ENCODE assay signal across 11 mouse cellular contexts in the genomic region with DNA sequence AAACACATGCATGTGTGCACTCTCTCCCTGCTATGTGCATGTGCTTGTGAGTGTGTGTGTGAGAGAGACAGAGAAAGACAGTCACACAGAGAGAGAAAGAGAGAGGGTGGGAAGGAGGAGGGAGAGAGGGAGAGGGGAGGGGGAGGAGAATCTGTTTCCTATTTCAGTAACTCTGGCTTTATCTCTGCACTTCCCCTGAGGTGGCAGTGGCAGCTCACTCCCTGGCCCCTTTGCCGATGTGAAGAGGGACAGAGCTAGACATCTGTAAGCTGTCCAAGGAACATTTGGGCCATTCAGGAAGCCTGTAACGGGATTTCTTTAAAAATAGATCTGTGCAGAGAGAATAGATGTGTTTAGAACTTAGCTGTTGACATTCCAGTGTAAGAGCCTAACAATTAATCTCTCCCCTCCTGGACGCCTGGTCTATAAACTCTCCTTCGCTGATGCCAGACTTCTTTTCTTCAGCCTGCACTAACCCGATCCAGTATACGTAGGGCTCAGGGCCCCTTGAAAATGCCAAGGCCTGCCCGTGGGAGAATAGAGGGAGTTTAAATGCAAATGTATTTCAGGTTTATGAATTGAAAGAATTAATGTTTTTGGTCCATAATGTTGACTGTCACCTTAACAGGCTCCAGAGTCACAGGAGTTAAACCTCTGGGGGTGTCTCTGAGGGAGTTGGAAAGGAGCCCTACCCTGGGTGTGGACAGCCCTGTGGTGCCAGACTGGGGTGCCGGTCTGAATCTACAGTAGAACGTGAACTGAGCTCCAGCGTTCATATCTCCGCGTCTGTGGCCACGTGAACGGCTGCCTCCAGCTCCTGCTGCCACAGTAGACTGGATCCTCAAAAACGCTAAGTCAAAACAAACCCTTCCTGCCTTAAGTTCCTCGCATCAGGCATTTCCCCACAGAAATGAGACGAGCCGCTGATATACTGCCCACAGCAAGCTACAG.
DNase-seq lines count a peak whose midpoint lies in the region; ATAC-seq lines count a peak whose summit lies in the region.
"Had no signal": no experiment of that assay in that cellular context is flagged by ENCODE, and none has a peak within 500 bp of the region (broad histone marks: within the 10 kb centered on the region; RNA-seq: fewer than 3 reads in every experiment).

No protein-coding gene starts in this region.

- H3K27me3 ChIP-seq in hindbrain, embryonic 15.5 days = no peaks in the 10 kb centered on the region
- no peaks in the 10 kb centered on the region for H3K27me3 ChIP-seq in hindbrain, embryonic 12.5 days
- H3K27me3 ChIP-seq in heart, embryonic 16.5 days (ENCODE audit: control insufficient read depth, insufficient read depth, low read length) = no peaks in the 10 kb centered on the region
- H3K27me3 ChIP-seq: midbrain, embryonic 12.5 days had no signal

- H3K4me2 ChIP-seq in hindbrain, embryonic 15.5 days = peak overlapping the region; percentile 1; the same call in 1 of the 2 replicates
- no peak overlapping the region for H3K4me2 ChIP-seq in hindbrain, embryonic 12.5 days (replicated peaks)
- H3K4me2 ChIP-seq in heart, embryonic 16.5 days (ENCODE audit: low read depth, low read length) = peak overlapping the region; percentile 50
- H3K4me2 ChIP-seq: midbrain, embryonic 12.5 days had no signal

- H3K9me3 ChIP-seq in hindbrain, embryonic 15.5 days = no peaks in the 10 kb centered on the region
- H3K9me3 ChIP-seq in hindbrain, embryonic 12.5 days (replicated peaks) = no peaks in the 10 kb centered on the region
- H3K9me3 ChIP-seq in heart, embryonic 16.5 days (replicated peaks; ENCODE audit: control insufficient read depth, low read length) = peaks cover 3% of the 10 kb centered on the region; the same call in 1 of the 2 replicates
- H3K9me3 ChIP-seq: midbrain, embryonic 12.5 days had no signal

- H3K36me3 ChIP-seq in hindbrain, embryonic 15.5 days = no peaks in the 10 kb centered on the region
- no peaks in the 10 kb centered on the region for H3K36me3 ChIP-seq in hindbrain, embryonic 12.5 days
- no peaks in the 10 kb centered on the region for H3K36me3 ChIP-seq in heart, embryonic 16.5 days (ENCODE audit: control insufficient read depth, insufficient read depth)
- H3K36me3 ChIP-seq: midbrain, embryonic 12.5 days had no signal

- 55% methylated on average over 18 of the region's 18 CpGs for WGBS in hindbrain, embryonic 15.5 days
- 51% methylated on average over 18 of the region's 18 CpGs for WGBS in hindbrain, embryonic 12.5 days
- WGBS in heart, embryonic 16.5 days = 14% methylated on average over 18 of the region's 18 CpGs

- intact Hi-C loops in gastrocnemius, postnatal 14 days (cut with DNase I; ENCODE audit: low total_unique reads) = no loop called here

- ATAC-seq in hindbrain, embryonic 15.5 days (ENCODE audit: low FRiP score, low read depth) = no peak
- ATAC-seq in hindbrain, embryonic 12.5 days (ENCODE audit: low FRiP score) = no peak
- ATAC-seq in heart, embryonic 16.5 days (replicated peaks; ENCODE audit: extremely low read depth, insufficient read depth, low FRiP score) = peak; percentile 86

- peak; percentile 3 for DNase-seq in ovary, postnatal 14 days (ENCODE audit: low spot score)
- no peak for DNase-seq in ovary, postnatal 10 days (ENCODE audit: low spot score)
- DNase-seq in yolk sac, embryonic 10.5 days (ENCODE audit: low spot score) = peak; percentile 38
- DNase-seq in gastrocnemius, postnatal 14 days = no peak
- no peak for DNase-seq in Muller cell, postnatal 12 days (ENCODE audit: inconsistent ontology term)
- DNase-seq: cerebellum, adult 8-10 months; gastrocnemius, adult 2 months had no signal

- no peak overlapping the region for H3K27ac ChIP-seq in hindbrain, embryonic 15.5 days (replicated peaks)
- no peak overlapping the region for H3K27ac ChIP-seq in hindbrain, embryonic 12.5 days
- H3K27ac ChIP-seq in heart, embryonic 16.5 days (ENCODE audit: low read length) = peak overlapping the region; percentile 83
- H3K27ac ChIP-seq: gastrocnemius, adult 2 months; midbrain, embryonic 12.5 days had no signal

- H3K4me3 ChIP-seq in hindbrain, embryonic 15.5 days = no peak overlapping the region
- H3K4me3 ChIP-seq in hindbrain, embryonic 12.5 days = no peak overlapping the region
- peak overlapping the region; percentile 5 for H3K4me3 ChIP-seq in heart, embryonic 16.5 days (ENCODE audit: low read length)
- H3K4me3 ChIP-seq: gastrocnemius, adult 2 months; midbrain, embryonic 12.5 days had no signal

- no peak overlapping the region for H3K9ac ChIP-seq in hindbrain, embryonic 15.5 days
- H3K9ac ChIP-seq in hindbrain, embryonic 12.5 days = no peak overlapping the region
- H3K9ac ChIP-seq in heart, embryonic 16.5 days (ENCODE audit: low read length) = peak overlapping the region; percentile 12
- H3K9ac ChIP-seq: midbrain, embryonic 12.5 days had no signal

- peaks cover 16% of the 10 kb centered on the region for H3K4me1 ChIP-seq in hindbrain, embryonic 15.5 days (replicated peaks)
- peaks cover 16% of the 10 kb centered on the region for H3K4me1 ChIP-seq in hindbrain, embryonic 12.5 days
- peaks cover 13% of the 10 kb centered on the region for H3K4me1 ChIP-seq in heart, embryonic 16.5 days (ENCODE audit: control insufficient read depth, insufficient read depth, low read length)

Comparison
In these comparisons a context has a peak if more than half of its experiments do, and no peak if none do; other contexts are left out.
1. DNase-seq: peak in ovary, postnatal 14 days (single experiment) and yolk sac, embryonic 10.5 days (single experiment); none in ovary, postnatal 10 days (single experiment), gastrocnemius, postnatal 14 days (single experiment) and Muller cell, postnatal 12 days (single experiment).